Mouse (Mus musculus): ENCODE results near the gene Cep112.

Gene Cep112

DNA sequence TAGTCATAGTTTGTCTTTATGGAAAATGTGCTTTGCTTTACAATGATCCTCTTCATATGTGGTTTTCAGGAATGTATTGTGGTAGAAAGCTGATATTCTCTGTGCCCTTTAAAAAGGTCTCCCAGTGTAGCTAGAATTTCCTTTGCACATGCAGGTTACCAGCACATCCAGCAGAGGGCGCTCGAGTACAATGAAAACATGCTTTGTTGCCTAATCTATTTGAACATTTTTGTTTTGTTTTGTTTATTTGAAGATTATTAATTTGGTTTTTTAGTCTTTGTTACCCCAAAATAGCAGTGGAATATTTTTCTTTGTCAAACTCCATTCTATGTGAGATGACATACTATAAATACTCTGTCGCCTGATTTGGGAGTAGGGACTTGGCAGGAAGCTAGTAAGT, 24.8 kb downstream of the Cep112 start:
- peak; percentile 58 for DNase-seq

GRCm38 (mm10) chr11:108459599-108459998, 34.6 kb downstream of the Cep112 start:
- no peak for DNase-seq

- no peak for DNase-seq
Measured at GRCm38 (mm10) chr11:108464138-108464537, 39.1 kb downstream of the Cep112 start.

GRCm38 (mm10) chr11:108464715-108465301, 39.8 kb downstream of the Cep112 start:
- no peak for DNase-seq

DNA sequence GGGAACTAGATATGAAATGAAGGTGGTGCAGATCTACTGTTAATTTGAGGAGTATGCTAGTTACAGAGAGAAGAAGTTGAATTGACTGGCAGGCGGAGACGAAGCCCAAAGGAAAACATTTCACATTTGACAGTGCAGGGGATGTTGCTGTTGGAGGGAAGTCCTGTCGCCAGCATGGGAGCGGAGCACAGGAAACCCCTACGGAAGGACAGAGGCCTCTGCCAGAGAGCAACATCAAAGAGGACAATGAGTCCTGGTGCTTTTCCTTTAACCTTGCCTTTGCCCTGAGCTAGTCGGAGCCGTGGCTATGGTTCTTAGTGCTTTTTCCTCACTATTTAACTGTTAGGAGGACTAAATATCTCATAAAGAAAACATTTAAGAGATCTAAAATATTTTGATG, 50.7 kb downstream of the Cep112 start:
- no peak for DNase-seq

DNA sequence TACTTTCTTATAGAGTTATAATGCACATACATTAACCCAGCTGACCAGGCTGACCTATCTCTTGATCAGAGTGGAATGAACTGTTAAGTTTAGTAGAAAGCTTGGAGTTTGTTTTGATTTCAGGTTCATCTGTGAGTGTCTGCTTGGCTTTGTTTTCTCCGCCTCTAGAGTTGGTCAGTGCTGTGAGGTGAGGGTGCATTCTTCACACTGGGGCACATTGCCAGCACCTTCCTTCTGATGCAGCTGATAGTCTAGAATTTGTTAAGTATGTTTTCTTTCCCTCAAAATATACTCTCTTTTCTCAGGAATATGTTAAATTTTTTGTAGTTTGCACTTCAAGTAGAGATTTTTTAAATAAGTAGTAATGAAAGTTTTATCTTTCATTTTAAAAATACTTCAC, 51.2 kb downstream of the Cep112 start:
- DNase-seq: no peak

- no peak for DNase-seq
Measured at GRCm38 (mm10) chr11:108483976-108484375, 59.0 kb downstream of the Cep112 start.

DNA sequence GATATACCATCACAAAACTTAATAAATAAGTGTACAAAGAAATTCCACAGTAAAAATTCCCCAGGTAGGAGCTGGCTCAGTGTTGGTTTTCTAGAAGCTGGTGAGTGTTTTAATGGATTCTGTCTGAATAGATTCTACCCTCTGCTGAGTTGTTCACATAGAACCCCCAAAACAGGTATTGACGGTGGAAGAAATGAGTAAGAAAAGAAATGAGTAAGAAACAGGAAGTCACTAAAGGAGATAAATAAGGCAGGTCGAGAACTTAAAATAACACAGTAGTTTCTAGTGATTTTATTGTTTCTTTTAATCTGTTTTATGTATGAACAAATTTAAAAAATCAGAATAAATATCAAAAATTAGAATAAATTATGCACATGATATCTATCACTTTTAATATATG, 63.3 kb downstream of the Cep112 start:
- no peak for DNase-seq

- DNase-seq: no peak
Measured at GRCm38 (mm10) chr11:108489863-108490262, 64.9 kb downstream of the Cep112 start.

DNA sequence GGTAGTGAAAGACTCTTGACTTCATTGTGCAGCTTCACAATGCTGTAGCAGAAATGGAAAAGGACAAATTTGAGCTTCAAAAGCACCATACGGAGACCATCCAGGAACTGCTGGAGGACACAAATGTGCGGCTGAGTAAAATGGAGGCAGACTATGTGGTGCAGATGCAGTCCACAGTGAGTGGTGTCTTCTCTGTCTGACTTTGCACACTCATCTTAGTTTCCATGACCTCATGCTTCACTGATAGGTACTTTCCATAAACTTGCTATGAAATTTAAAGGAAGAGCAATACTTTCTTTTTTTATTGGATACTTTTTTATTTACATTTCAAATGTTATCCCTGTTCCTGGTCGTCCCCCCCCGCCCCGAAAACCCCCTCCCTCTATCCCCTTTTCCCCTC, 83.2 kb downstream of the Cep112 start:
- no peak for DNase-seq

- no peak for DNase-seq
Measured at GRCm38 (mm10) chr11:108527725-108528363, 102.9 kb downstream of the Cep112 start.

DNA sequence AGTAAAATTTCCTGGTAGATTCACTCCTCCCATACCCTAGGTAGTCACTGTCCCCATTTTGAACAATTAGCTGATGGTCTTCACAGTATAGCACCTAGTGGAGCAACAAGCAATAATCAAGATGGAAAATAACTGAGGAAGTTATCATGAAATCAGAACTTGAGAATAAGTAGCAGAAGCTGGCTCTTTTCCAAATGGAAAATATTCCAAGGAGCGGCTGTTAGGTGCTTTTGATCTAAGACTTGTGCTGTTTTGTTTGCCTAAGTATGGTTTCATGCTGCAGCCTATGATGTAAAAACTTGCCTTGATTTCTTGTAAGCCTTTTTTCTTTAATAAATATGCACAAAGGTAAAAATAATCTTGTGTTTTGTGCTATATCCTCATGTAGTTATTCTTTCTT, 107.9 kb downstream of the Cep112 start:
- no peak for DNase-seq

- DNase-seq: no peak
Measured at GRCm38 (mm10) chr11:108534014-108534413, 109.0 kb downstream of the Cep112 start.

DNA sequence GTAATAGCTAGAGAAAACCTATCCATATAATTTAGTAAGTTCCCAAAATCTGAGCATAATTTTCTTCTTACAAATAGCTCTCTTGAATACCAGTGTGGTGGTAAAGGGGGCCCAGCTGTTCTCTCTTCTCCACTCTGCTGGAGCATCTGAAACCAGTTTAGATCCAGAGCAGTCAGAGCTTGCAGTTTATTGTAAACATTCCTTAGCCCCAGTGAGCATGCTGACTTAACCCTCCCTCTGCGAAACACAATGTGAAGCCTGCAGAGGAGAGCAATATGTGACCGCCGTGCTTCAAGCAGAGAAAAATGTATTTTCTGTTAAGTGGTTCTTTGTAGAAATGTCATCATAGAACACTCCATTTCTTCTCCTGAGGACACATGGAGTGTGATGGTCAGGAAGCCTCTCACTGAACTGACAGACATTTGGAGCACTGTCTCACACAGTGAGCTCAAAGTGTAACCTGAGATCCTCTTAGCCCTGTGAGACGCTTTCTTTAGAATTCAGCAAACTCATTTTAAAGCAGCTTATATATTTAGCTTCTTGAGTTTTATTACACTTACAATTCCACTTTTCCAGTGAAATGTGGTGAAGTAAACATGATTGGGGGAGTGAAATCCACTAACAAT, 128.1 kb downstream of the Cep112 start:
- no peak for DNase-seq

- DNase-seq: no peak
Measured at GRCm38 (mm10) chr11:108553881-108554280, 128.9 kb downstream of the Cep112 start.

DNA sequence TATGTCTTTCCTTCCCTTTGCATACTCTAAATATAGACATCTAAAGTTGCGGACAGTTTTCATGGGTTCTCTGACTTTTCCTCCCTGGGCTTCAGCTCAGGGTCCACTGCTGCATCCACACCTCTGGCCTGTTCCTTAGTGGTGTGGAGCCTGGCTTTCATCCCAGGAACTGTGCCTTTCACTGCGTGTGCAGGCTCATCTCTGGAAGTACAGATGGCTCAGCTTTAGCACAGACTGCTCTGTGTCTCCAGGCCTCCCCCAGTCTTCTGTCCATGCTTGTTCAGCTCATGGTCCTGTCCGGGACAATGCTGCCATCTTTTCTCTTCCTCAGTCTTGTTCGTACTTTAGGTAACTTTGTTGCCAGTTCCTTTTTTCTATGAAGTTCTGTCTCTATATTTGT, 133.6 kb downstream of the Cep112 start:
- DNase-seq: no peak

GRCm38 (mm10) chr11:108559506-108559905, 134.5 kb downstream of the Cep112 start:
- DNase-seq: no peak

DNA sequence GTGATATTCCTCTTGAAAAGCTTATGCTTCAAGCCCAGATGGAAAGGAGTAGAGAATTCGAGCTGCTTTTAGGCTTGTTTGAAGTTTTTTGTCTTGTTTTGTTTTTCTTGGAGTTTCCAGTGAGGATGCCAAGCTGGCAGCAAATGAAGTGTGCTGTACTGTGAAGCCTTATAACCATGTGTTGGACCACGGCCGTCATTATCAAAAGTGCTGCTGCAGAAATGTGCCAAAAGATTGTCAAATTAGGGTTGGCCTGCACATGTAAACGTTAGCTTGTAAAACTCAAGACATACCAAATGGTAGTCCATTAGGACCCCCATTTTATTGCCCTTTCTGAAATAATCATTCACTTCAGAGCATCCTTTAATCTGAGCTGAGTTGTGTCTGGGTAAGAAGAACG, 137.1 kb downstream of the Cep112 start:
- DNase-seq: no peak

DNA sequence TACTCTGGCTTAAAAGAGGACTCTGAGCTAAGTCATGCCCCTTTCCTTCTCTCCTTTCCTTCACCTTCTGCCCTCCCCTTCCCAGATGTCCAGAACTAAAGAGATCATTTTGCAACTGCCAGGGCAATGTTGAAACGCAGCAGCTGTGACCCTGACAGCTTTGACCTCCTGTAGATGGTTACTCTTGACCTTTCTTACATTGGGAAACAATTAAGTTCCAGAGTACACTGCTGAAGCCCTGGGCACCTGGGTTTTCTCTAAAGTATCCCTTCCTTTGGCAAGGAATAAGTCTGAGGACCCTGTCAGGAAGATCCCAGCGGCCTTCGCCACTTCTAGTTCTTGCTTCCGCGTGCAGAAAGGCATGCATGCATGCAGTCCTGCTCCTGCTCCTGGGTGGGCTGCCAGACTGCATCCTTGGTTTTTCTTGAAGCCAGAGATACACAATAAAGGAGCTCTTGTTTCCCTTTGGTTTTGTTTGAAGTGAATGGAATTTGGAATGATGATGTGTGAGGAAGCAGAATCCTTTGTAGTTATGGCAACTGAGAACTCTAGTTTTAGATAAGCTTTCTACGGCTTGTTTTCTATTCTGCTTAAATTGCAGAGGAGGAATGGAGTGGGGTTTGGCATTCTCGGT, 161.7 kb downstream of the Cep112 start:
- DNase-seq: no peak

- no peak for DNase-seq
Measured at GRCm38 (mm10) chr11:108593207-108593958, 168.4 kb downstream of the Cep112 start.

DNA sequence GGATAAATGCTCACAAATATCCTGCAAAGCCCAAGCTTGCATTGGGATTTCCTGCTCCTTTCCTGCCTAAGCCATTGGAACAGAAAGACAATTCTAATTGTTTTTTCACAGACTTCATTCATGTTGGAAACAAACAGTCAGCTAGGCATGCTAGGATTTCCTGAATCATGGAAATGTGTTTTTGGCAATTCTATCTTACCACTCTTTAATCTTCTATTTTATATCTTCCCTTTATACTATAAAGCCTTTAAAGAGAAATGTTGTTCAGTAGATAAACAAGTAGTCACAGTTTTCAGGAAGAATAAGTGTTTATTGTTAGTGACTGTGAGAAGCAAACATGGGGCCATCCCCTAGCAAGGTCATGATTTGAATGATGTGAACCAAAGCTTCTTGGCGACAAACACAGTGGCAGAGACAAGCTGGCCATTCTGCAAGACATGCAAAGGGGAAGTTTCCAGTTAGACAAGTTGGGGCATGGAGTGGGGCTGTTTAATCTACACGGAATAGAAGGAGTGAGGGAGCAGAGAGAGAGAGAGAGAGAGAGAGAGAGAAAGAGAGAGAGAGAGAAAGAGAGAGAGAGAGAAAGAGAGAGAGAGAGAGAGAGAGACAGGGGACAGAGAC, 169.1 kb downstream of the Cep112 start:
- DNase-seq: no peak

GRCm38 (mm10) chr11:108605301-108605700, 180.3 kb downstream of the Cep112 start:
- peak; percentile 3 for DNase-seq

DNA sequence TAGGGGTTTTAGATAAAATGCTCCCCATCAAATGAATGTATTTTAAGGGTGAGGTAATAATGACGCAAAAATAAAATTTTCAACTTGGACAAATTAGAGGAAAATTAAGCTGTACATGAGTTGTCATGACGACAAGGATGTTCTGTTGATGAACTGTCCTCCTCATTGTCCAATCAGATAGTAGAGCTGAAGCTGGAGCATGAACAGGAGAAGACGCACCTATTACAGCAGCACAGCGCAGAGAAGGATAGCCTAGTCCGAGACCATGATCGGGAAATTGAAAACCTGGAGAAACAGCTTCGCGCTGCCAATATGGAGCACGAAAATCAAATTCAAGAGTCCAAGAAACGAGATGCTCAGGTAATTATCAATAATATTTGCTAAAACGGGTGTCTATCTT, 181.0 kb downstream of the Cep112 start:
- no peak for DNase-seq

Data from cerebellum, adult 8-10 months (tissue).